Mouse (Mus musculus) thymus, adult 2 months (tissue): ENCODE measurements around the gene Ergic2.

Source experiments
- CTCF ChIP-seq: fragments of 200-500 bp; IDR thresholded peaks from 2 replicates; pipeline ENCODE4 v1.5.1; 2012; ENCODE audit warnings: mild to moderate bottlenecking, control low read depth, low read length, moderate library complexity, borderline replicate concordance; ENCODE audit not compliant: control insufficient read depth, poor library complexity, insufficient read depth; ENCODE audit errors: extremely low read depth
- POLR2A ChIP-seq: fragments of 200-500 bp; IDR thresholded peaks from 2 replicates; pipeline ENCODE4 v1.6.1; 2012; ENCODE audit warnings: mild to moderate bottlenecking, low read length, control low read depth, moderate library complexity; ENCODE audit not compliant: control insufficient read depth, poor library complexity, insufficient read depth; ENCODE audit errors: extremely low read depth

- TF ChIP-seq CTCF (no peak), POLR2A (no peak)
Observed at GRCm38 (mm10) chr6:148237453-148237852, 25.3 kb upstream of the Ergic2 start.
